Mouse (Mus musculus) left cerebral cortex, postnatal 4 days (tissue): ENCODE results near the gene Pou2f2. TPM values are rescaled to one million over a fixed set of nuclear protein-coding genes. Genes with fewer than 3 reads are reported as not detected.

Experiments
- DNase-seq: peaks from one replicate; pipeline ENCODE4 v3.0.0-alpha.2; 2022
- intact Hi-C: fragments of 180-260 bp; cut with DNase I; formaldehyde crosslinking; loops from one replicate; pipeline ENCODE4 v1.15.1; 2025
- total RNA-seq, 2 experiments: library from RNA; stranded (reverse); gene quantifications; 2 replicates each; pipeline ENCODE4 v1.2.3; 2021

Pou2f2 gene
- total RNA-seq, 2 experiments from 2014 or later = 17.7 to 18.7 TPM

DNA sequence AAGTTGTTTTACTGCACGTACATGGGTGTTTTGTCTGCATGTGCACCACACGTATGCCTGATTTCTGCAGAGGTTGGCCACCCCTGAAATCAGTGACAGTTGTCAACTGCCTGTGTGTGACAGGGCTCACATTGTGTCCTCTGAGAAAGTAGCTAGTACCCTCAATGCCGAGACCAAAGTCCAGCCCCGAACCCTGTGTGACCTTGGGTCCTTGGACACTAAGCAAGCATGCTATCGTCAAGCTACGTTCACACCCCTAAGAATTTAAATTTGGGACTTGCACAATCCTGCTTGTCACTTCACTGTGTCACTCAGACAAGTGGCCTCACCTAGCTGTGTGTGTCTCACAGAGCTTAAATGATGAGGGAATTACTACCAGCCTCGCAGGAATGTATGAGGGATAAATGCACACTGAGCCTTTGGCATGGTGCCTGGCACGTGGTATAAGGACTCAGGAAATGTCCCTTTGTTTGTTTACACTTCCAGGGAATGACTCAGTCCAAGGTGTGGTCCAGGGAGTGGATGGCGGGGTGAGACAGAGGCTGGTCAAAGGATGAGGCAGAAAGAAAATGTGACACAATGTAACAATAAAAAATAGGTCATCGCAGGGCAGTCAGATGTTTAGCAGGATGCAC lies 18.0 kb upstream of the Pou2f2 start:
- DNase-seq = no peak
- intact Hi-C loops = no loop called here

- intact Hi-C loops = no loop called here
- no peak for DNase-seq
Measured at GRCm38 (mm10) chr7:25196107-25196506, 16.6 kb upstream of the Pou2f2 start.

- DNase-seq = no peak
- intact Hi-C loops = no loop called here
Measured at GRCm38 (mm10) chr7:25195148-25195547, 15.6 kb upstream of the Pou2f2 start.

GRCm38 (mm10) chr7:25192110-25192509 lies 12.6 kb upstream of the Pou2f2 start:
- DNase-seq = no peak
- intact Hi-C loops = no loop called here

DNA sequence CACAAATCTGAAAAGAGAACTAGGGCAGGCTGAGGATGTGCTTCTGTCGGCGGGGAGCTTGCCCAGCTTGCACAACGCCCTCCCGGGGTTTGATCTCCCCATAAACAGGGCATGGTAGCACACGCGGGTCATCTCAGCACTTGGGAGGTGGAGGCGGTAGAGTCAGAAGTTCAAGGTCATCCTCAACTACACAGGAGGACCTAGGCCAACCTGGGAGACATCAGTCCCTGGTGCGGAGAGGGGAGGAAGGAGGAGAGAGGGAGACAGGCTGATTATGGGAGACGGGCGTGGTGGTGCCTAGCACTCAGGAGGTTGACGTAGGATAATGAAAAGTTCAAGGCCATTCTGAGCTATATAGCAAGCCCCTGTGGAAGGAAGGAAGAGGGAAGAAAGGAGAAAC lies 11.3 kb upstream of the Pou2f2 start:
- DNase-seq = no peak
- intact Hi-C loops = no loop called here

- intact Hi-C loops = loop anchor here (2.0 kb wide), 1 partner anchor 55 kb away; no protein-coding TSS in a partner anchor
- peak; percentile 90 for DNase-seq
Measured at GRCm38 (mm10) chr7:25187662-25188650, 8.4 kb upstream of the Pou2f2 start.

- intact Hi-C loops = no loop called here
- no peak for DNase-seq
Measured at GRCm38 (mm10) chr7:25184091-25184490, 4.6 kb upstream of the Pou2f2 start.

DNA sequence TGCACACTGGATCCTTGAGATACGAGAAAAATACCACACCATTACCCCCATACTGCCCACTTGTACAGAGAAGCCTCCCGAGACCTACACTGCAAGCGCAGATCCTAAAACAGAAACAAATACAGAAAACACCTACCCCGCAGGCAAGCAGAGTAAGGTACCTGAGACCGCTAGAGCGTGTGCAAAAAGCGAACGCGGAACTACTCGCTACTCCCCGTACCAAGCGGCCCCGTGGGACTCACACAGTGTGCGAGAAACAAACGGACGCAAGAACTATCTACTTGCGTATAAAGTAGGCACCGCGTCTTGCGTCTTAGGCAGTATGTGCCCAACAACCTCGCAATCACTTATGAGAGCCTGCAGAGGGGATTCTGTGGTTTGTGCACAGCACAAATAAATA lies 2.3 kb upstream of the Pou2f2 start:
- intact Hi-C loops = loop anchor here (2.0 kb wide), 1 partner anchor 77 kb away; no protein-coding TSS in a partner anchor

GRCm38 (mm10) chr7:25181331-25181790 lies 1.8 kb upstream of the Pou2f2 start:
- DNase-seq = peak; percentile 61
- intact Hi-C loops = loop anchor here (2.0 kb wide), 1 partner anchor 77 kb away; no protein-coding TSS in a partner anchor

More for the DNA sequence above, 2.3 kb upstream of the Pou2f2 start:
- no peak for DNase-seq

DNA sequence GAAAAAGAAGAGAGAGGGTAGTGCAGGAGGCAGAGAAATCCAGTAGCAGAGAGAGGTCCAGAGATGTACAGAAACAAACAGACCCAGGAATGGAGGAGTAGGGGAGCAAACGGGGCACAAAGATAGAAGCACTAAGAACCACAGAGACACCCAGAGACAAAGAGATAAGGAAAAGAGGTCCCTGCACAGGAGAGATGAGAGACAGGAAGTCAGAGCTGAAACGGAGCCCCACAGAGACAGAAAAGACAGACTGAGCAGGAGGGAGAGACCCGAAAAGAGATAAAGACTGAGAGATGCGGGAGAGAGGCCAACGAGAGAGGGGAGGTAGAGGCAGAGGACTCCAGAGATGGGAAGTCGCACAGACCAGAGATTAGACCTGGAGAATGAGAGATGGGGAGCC lies 986 bp upstream of the Pou2f2 start:
- DNase-seq = no peak
- intact Hi-C loops = loop anchor here (2.0 kb wide), 1 partner anchor 76 kb away; no protein-coding TSS in a partner anchor

GRCm38 (mm10) chr7:25178787-25179605 lies 530 bp downstream of the Pou2f2 start:
- intact Hi-C loops = loop anchor here (2.0 kb wide), 2 partner anchors 42 to 46 kb away; partner anchors contain the start of genes Dedd2 and Zfp526
- DNase-seq = peak; percentile 43

DNA sequence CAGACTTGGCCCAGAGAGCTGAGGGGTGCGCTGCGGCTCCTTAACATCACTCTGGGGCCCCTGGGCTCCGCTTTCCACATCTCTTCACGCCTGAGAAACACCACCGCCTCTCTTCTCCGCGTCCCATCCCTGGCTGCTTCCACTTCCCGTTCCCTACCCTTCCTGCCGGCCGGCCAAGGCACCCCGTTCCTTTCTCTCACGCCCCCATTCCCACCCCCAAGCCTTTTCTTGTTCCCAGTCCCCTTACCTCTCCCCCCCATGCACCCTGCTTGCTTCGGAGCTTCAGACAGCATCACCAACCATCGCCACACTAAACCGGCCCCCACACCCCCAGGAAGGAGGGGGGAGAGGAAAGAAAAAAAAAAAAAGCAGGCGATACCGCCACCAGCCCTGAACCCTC lies 1.2 kb downstream of the Pou2f2 start:
- intact Hi-C loops = loop anchor here (2.0 kb wide), 2 partner anchors 42 to 46 kb away; partner anchors contain the start of genes Dedd2 and Zfp526
- DNase-seq = peak; percentile 32

GRCm38 (mm10) chr7:25174343-25174742 lies 5.2 kb downstream of the Pou2f2 start:
- DNase-seq = peak; percentile 75
- intact Hi-C loops = no loop called here

- DNase-seq = no peak
- intact Hi-C loops = no loop called here
Measured at GRCm38 (mm10) chr7:25172669-25173068, 6.9 kb downstream of the Pou2f2 start.

- DNase-seq = peak; percentile 87
- intact Hi-C loops = no loop called here
Measured at GRCm38 (mm10) chr7:25170583-25170982, 8.9 kb downstream of the Pou2f2 start.

GRCm38 (mm10) chr7:25166106-25166505 lies 13.4 kb downstream of the Pou2f2 start:
- intact Hi-C loops = no loop called here
- no peak for DNase-seq

- DNase-seq = no peak
- intact Hi-C loops = no loop called here
Measured at GRCm38 (mm10) chr7:25156158-25156648, 23.3 kb downstream of the Pou2f2 start.

GRCm38 (mm10) chr7:25155469-25156157 lies 23.9 kb downstream of the Pou2f2 start:
- intact Hi-C loops = no loop called here

DNA sequence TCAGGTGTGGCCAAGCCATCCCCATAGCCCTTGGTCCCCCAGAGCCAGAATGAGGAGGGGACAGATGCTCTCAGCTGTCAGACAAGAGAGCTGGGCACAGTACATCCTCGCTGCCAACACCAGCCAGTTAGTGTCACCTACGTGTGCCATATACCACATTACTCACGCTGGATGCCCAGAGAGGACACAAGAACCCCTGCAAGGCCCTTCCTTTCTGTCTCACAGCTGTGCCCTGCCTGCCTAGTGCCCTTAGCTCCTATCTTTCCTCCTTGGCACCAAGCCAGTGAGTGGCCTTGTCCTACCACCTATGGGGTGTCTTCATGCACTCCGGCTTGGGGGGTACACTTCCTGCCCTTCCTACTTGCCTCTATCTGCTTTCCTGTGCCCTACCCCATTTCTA lies 24.9 kb downstream of the Pou2f2 start:
- intact Hi-C loops = no loop called here
- peak; percentile 33 for DNase-seq

More at GRCm38 (mm10) chr7:25155469-25156157, 23.9 kb downstream of the Pou2f2 start:
- no peak for DNase-seq

GRCm38 (mm10) chr7:25153841-25154240 lies 25.7 kb downstream of the Pou2f2 start:
- DNase-seq = no peak
- intact Hi-C loops = no loop called here
